Mouse (Mus musculus) bone marrow, adult 2 months (tissue): ENCODE measurements around the gene Efcab11.

Experiments
- CTCF ChIP-seq: fragments of 200-500 bp; IDR thresholded peaks from 2 replicates; pipeline ENCODE4 v1.5.1; 2011; ENCODE audit warnings: low read length, control low read depth; ENCODE audit not compliant: control insufficient read depth, insufficient read depth
- POLR2A ChIP-seq: fragments of 200-500 bp; IDR thresholded peaks from 2 replicates; pipeline ENCODE4 v1.6.1; 2011; ENCODE audit warnings: low read depth, mild to moderate bottlenecking, control low read depth, low read length, borderline replicate concordance; ENCODE audit not compliant: control insufficient read depth

- TF ChIP-seq CTCF (no peak), POLR2A (no peak)
Measured at GRCm38 (mm10) chr12:99749391-99749790, 134.8 kb downstream of the Efcab11 start.
